Mouse (Mus musculus): ENCODE measurements around the gene Stk38l. TPM values are rescaled to one million over a fixed set of nuclear protein-coding genes. Genes with fewer than 3 reads are reported as not detected.

The Stk38l gene
- 1.9 and 5.9 TPM in 2 replicates for total RNA-seq (2014; fragmentation: Nextera tagmentation)
- total RNA-seq (2017) = 1.2 and 6.1 TPM in 2 replicates

DNA sequence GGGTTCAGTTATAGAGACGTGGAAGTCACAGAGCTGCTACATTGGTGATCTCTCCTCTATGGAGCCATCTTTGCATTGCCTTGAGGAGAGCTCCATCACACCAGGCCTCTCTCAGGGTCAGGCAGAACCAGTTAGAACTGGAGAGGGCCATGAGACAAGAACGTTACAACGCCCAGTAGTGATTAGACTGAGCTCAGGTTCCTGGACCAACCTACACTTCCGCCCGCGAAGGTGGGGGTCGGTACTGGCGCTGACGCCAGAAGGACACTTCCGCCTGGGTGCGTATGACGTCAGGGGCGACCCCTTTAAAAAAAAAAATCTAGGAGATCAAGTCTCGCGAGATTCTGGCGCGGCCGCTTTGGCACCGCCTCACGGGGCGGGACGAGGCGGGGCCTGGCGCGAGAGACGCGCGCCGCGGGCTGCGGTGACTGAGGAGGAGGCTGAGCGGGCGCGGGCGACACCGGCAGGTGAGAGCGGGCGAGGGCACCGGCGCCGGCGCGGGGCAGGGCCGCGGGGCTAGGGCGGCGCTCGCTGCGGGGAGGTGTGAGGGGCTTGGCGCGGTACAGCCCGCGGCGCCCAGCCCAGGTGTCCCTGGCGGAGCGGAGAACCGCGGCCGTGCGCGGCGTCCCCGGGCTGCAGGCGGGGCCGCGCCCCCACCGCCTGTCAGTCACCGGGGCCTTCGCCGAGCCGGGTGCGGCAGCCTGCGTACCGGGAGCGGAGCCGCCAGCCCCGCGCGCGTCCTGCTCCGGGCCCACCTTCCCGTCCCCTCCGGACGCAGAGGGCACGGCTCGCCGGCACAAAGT is at the start of gene Stk38l:
Gene Stk38l (plus strand): TSS at position 415 of the 803 bp plus-strand sequence.
- ATAC-seq (replicated peaks; ENCODE audit: poor library complexity, severe bottlenecking) = peak; percentile 93

DNA sequence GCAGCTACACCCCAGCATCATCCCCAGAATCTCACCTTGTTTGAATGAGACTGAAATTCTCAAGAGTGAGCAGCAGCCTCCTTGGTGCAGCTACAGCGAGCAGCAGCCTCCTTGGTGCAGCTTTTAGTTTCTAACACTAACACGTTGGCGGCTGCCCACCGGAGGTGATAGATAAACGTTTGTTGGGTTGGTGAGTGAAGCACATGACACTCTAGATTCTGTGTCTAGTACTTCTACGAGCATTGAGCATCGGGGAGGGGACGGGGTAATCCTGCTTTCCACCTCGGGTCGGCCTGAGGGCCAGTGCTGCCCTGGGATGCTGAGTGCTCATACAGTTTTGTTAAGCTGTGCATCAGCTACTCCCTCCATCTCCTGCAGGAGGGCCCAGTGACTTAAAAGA is 47.9 kb upstream of the Stk38l start:
- ATAC-seq (replicated peaks; ENCODE audit: poor library complexity, severe bottlenecking) = no peak

DNA sequence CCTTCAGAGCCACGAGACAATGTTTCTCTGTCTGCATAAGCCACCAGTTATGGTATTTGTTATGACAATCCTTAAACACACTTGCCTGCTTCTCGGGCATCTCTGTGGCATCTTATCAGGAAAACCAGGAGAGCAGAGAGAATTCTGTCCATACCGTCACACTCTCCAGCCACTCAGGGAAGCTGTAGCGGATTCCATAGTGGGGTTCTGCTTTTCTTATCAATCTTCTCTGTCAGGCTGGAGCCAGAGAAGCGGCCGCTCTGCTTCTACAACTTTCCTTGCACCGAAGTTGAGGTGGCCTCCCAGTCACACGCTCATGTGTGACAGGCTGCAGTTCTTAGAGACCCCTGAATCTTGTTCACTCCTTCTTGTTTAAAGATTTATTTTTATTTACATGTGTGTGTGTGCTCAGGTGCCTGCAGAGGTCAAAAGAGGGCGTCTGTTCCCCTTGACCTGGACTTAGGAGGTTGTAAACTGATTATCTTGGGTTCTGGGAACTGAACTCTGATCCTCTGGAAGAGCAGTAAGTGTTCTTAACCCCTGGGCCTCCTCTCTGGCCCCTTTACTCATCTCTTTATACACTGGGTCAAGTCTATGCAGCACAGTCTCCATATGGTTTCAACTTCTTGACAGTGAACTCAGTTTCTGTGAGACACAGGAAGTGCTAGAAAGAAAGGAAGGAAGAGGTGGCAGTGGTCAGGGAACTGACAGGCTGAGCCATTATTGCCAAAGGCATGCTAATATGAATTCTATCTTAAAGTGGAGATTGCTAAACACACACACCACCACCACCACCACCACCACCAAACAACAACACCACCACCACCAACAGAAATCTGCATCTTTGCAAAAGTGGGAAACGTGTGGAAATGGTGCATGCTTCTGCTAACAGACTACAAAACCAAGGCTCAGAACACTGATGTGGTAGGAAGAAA is 46.4 kb upstream of the Stk38l start:
- ATAC-seq (replicated peaks; ENCODE audit: poor library complexity, severe bottlenecking) = peak; percentile 52

DNA sequence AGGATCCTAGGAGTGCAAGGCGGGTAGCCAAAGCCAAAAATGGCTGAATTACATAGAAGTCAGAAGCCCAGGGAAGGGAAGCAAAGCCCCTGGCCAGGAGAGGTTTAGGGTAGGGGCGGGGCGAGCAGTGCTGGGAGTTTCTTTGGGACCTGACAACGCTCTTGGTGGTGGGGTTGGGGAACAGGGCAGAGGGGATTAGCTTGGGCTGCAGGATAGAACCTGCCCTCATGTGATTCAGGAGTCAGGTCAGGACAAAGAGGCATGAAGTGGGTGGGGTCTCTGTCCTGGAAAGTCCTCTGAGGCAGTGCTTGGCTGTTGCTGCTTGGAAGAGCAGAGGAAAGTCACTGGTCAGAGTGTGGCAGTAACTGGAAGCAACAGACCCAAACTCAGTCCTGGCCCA is 40.9 kb upstream of the Stk38l start:
- ATAC-seq (replicated peaks; ENCODE audit: poor library complexity, severe bottlenecking) = no peak

DNA sequence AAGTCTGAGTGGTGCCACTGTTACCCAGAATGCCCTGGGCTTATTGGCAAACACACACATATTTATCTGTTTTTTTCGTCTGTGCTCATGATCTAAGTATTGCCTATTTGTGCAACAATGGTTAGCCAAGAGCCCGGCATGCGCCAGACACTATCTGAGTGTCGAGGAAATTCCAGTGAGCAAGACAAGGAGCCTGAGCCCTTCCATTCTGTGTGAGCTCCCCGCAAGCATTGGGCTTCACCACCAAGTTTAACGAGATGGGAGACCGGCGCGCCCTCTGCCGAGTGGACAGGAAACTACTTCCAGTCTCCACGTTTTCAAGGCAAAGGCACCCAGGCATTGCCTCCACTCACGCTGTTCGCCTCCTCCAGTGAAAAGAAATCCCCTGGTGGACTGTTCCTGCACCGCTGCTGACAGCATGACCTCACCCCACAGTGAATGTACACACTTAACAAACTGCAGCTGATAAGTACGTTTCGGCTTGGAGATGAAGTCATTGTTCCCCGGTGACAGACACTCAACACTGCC is 39.0 kb upstream of the Stk38l start:
- peak; percentile 42 for ATAC-seq (replicated peaks; ENCODE audit: poor library complexity, severe bottlenecking)

DNA sequence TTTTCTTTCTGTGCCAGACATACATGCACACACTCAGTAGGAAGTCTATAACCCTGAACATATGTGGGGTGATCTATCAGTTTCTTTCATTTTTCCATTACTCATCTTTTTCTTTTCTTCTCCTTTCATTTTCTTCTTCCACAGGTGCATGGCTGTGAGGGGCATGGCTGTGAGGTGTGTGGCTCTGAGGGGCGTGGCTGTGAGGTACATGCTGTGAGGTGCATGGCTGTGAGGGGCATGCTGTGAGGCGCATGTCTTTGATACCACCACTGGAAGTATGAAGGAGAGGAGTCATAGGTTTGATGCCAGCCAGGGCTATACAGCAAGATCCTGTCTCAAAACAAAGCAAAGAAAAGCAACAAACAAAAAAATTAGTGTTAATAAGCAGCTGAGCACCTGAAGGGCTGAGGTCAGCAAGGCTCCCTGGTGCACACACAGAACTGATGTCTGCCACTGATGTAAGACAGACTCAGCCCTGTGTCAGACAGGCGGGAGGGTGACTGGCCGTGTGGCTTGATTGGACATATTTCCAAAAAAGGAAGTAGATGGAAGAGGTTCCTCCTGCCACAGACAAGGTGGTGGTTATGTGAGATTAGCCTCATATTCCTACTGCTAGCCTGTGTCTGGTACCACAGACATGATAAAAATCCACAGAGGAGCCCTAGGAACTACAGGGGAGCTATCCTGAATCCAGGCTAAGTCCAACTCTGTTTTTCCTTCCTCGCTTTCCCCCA is 38.2 kb upstream of the Stk38l start:
- peak; percentile 96 for ATAC-seq (replicated peaks; ENCODE audit: poor library complexity, severe bottlenecking)

DNA sequence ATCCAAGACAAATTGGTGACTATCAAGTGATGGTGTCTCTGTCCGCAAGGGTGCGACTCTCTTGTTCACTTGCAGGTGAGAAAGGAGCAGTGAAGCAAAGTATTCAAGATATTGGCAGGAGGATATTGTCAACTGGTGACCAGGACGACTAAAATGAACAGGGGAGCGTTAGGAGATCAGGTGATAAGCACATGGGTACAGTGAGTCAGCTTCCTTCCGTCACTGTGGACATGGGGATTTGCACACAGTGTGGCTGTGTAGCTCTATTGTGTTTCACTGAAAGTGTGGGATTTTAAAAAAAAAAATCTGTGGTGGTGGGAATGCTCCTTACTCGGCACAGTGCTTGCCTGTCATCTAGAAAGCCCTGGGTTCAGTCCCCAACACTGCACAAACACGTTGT is 36.8 kb upstream of the Stk38l start:
- no peak for ATAC-seq (replicated peaks; ENCODE audit: poor library complexity, severe bottlenecking)

DNA sequence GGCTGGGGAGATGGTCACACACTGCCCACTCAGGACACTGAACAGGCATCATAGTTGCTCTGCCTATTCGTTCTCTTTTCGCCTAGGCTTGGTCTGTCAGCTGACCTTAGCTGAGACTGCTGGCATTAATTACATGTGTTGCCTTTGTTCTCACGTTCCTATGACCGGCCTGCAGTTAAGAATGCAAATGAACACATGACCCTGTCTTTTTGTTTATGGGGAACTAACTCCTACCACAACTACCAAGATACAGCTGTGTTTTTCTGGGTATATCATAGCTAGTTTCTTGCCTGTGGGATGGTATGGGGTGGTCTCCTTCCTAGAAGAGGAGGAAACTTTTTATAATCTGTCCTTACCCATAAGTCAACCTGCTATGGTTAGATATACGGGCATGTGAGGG is 35.9 kb upstream of the Stk38l start:
- ATAC-seq (replicated peaks; ENCODE audit: poor library complexity, severe bottlenecking) = no peak

DNA sequence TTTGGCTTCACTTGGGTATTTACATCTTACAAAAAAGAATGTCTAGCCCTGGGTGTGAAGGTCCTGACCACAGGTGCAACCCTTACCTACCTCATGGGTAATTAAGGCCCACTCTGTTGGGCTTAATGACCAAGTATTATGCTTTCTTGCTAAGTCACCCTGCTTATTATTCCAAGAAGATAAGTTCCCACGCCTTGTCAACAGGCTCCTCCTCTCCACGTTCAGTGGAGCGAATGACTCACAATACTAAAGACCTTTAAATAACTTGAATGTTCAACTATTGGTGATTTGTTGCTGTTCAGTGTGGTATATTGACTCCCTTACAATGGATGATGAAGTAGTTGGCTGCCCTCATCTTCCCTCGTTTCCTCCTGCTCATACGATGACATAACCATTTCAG is 27.0 kb upstream of the Stk38l start:
- no peak for ATAC-seq (replicated peaks; ENCODE audit: poor library complexity, severe bottlenecking)

DNA sequence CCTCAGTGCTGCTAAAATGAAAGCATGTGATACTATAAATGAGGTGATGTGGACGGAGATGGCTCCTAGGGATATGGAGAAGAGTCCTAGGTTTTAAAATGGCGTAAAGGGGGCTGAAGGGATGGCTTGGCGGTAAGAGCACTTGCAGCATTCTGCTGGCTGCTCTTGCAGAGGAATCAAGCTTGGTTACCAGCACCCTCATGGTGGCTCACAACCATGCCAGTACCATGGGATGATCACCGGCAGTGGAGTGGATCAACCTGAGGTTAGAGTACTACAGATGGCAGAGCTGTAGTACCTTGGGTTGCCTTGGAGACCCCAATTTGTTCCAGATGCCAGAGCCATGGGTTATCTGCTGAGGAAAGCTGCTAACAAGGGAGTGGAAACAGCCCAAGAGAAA is 26.4 kb upstream of the Stk38l start:
- ATAC-seq (replicated peaks; ENCODE audit: poor library complexity, severe bottlenecking) = no peak

DNA sequence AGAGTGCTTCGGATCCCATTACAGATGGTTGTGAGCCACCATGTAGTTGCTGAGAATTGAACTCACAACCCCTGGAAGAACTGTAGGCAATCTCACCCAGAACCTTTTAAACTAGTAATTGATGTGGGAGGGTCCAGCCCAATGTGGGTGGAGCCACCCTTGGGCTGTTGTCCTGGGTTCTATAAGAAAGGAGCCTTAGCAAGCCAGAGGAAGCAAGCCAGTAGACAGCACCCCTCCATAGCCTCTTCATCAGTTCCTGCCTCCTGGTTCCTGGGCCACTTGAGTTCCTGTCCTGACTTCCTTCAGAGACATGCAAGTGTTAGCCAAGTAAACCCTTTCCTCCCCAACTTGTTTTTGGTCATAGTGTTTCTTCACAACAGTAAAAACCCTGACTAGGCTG is 24.3 kb upstream of the Stk38l start:
- ATAC-seq (replicated peaks; ENCODE audit: poor library complexity, severe bottlenecking) = no peak

DNA sequence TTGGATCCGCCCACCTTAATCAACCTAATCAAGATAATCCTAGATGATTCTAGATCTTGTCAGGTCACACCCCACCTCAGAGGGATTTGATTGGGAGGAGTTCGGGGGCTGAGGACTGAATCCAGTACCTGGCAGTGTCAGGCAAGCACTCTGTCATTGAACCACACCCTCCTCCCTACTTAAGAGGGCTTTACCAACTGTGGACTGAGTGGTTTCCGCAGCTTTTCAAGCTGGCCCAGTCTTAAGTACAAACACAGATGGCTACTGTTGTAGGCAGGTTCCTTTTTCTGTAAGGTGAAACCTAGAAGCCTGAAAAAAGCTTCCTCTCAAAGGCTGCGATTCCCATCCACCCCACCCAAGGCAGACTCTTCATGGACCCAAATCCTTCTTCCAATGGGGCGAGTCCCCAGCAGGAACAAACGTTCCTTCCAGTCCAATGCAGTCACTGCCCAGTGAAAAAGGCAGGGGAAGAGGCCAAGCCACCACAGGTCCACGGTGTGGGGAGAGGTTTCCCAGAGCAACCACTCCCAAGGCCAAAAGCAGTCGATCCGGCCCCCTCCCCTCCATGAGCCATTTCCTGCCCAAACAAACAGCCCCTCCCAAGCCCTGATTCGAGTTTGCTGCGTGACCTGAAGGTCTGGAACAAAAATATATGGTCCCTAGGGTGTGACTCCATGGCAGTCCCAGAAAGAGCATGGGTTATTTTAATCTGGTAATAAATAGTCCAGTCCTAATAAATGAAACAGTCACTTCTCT is 22.5 kb upstream of the Stk38l start:
- ATAC-seq (replicated peaks; ENCODE audit: poor library complexity, severe bottlenecking) = peak; percentile 27; the same call in 1 of the 2 replicates

DNA sequence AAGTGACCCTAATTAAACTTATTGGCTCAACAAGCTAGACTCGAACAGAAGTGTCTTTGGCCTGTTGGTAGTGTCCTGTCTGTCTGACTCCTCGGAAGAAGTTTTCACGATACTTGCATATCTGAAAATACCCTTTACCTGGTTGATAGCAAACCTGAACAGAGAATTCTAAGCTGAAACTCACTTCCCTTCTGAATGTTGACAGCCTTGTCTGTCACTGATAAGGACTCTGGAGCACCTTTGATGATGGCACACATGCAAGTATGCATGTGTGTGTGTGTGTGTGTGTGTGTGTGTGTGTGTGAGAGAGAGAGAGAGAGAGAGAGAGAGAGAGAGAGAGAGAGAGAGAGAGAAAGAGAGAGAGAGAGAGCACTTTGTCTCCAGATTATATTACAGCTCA is 21.4 kb upstream of the Stk38l start:
- ATAC-seq (replicated peaks; ENCODE audit: poor library complexity, severe bottlenecking) = no peak

DNA sequence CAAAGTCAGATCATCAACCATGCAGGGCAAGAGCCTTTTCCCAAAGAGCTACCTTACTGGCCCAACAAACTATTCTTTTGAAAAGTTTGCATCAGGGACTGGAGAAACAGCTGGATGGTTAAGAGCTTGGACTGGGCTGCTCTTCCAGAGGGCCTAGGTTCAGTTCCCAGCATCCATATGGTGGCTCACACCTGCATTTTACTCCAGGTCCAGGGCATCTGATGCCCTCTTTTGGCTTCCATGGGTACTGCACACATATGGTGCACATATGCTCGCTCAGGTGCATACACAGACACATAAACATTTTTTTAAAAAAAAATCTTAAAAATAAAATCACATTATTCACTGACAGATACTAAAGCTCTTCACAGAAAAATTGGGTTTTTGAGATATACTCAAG is 19.2 kb upstream of the Stk38l start:
- no peak for ATAC-seq (replicated peaks; ENCODE audit: poor library complexity, severe bottlenecking)

DNA sequence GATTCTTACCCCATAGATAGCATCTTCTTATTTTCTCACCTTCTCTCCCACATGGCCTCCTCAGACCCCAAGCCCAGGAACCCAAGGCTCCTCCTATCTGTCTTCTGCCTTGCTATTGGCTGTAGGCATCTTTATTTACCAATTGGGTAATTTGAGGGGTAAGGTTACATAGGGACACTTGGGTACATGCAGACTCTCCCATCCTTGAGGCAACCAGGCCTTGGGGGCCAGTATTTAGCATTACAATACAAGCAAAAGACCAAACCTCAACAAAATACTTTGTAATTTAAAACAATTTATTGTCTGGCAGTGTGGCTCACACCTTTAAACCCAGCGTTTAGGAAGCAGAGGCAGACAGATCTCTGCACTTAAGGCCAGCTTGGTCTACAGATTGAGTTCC is 5.2 kb upstream of the Stk38l start:
- no peak for ATAC-seq (replicated peaks; ENCODE audit: poor library complexity, severe bottlenecking)

DNA sequence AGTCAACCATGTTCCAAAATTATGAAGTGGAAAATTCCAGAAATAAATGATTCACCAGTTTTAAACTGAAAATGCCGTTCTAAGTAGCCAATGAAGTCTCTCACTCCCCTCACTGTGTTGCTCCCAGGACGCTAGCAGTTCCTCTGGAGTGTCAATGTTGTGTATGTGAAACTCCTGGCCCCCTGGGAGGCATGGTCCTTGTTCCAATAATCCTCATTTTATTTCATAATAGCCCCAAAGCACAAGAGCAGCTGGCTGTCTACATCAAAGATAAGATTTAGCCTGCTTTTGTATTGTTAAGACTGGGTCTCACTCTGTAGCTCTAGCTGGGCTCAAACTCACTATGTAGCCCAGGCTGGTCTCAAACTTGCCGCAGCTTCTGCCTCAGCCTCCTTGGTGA is 990 bp upstream of the Stk38l start:
- ATAC-seq (replicated peaks; ENCODE audit: poor library complexity, severe bottlenecking) = no peak

DNA sequence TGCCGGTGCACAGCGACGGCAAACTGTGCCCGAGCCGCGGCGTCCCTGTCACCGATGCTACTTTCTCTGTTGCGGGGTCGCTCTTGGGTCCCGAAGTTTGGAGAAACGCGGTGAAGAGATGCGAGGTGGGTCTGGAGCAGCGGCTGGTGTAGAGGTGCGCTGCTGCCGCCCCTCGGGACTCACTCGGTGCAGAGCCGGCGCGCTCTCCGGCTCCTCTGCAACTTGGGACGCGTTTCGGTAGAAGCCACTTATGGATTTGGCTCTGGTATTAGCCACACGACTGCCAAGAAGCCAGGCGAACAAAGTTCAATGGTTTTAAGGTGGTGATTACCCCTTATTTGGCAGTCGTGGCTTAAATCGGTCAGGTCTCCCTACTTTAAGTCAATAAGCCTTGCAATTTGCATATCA is 593 bp downstream of the Stk38l start:
- peak; percentile 29 for ATAC-seq (replicated peaks; ENCODE audit: poor library complexity, severe bottlenecking)

DNA sequence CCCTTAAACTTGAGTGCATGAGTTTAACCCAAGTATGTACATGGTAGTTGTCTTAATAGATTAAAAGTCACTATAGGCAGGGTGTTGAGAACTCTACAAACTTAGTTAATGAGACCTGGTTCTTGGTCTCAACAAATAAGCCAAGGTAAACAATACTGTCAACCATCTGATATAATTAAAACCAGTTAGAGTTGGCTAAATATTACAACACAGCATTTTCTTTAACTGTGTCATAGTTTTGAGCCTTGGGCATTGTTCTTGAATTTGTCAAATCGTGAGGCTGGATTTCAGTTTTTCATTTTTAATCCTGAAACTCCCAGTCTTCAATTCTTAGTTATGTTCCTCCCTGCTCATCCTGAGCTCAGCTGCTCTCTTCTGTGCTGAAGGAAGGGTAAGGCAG is 6.2 kb downstream of the Stk38l start:
- ATAC-seq (replicated peaks; ENCODE audit: poor library complexity, severe bottlenecking) = no peak

DNA sequence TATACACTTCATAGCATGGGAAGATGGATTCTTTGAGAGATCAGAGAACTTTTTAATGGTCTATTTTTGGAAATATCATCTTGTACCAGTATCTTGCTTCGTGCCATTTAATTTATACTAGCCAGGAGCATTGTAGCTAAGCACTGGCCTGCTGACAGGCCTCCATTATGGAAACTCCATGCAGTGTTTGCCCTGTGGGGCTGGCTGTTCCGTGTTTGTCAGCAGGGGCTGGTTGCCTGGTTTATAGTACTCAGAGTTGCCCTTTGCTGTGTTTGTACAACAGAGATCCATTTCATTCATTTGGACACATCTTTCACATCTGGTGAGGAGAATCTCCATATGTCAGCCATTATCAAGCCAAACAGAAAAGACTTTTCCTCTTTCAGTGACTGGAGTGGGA is 6.9 kb downstream of the Stk38l start:
- ATAC-seq (replicated peaks; ENCODE audit: poor library complexity, severe bottlenecking) = no peak

DNA sequence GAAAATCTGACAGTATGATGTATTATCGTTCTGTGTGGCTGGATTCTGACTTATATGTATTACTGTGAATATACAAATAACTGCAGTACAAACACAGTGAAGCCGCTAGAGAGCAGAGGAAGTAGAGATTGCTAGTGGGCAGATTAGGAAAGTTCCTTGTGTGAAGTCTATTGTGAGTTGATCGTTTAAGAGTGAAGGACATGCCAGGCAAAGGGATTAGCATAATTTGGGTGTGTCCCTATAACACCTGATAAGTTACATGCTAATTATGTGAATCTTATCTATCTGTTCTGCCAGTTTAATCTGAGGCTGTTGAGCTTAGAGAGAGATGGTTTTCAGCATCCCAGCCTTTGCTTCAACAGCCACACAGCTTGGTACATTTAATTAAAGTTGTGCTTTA is 7.4 kb downstream of the Stk38l start:
- ATAC-seq (replicated peaks; ENCODE audit: poor library complexity, severe bottlenecking) = no peak

Measured in granulocyte monocyte progenitor cell, adult 5-6 weeks (primary cell).